Mouse (Mus musculus) heart, embryonic 13.5 days (tissue): Measurements from ENCODE around the gene Rhox1. TPM values are rescaled to one million over a fixed set of nuclear protein-coding genes. Genes with fewer than 3 reads are reported as not detected.

Experiments used
- ATAC-seq: fragments of 200-750 bp; cut with Nextera tagmentation; 2 replicates; pipeline ENCODE4 v1.8.0; 2017; ENCODE audit warnings: moderate TSS enrichment; ENCODE audit not compliant: insufficient number of reproducible peaks, low FRiP score, low TSS enrichment; ENCODE audit errors: extremely low read depth
- H3K27ac ChIP-seq: fragments of 300-500 bp; sonication (generic); replicated peaks from 2 replicates; pipeline ENCODE4 v1.5.1; 2015; ENCODE audit warnings: moderate library complexity, mild to moderate bottlenecking, inconsistent platforms
- H3K27me3 ChIP-seq: fragments of 300-500 bp; sonication (generic); replicated peaks from 2 replicates; pipeline ENCODE4 v1.6.1; 2015; ENCODE audit warnings: mild to moderate bottlenecking, inconsistent platforms
- H3K36me3 ChIP-seq: fragments of 300-500 bp; sonication (generic); 2 replicates; pipeline ENCODE4 v1.6.1; 2015; ENCODE audit warnings: mild to moderate bottlenecking, inconsistent platforms
- H3K4me1 ChIP-seq: fragments of 300-500 bp; sonication (generic); 2 replicates; pipeline ENCODE4 v1.6.1; 2015; ENCODE audit warnings: inconsistent platforms
- H3K4me2 ChIP-seq: fragments of 300-500 bp; sonication (generic); 2 replicates; pipeline ENCODE4 v1.6.1; 2015; ENCODE audit warnings: inconsistent platforms, mild to moderate bottlenecking, moderate library complexity
- H3K4me3 ChIP-seq: fragments of 300-500 bp; sonication (generic); 2 replicates; pipeline ENCODE4 v1.5.1; 2015; ENCODE audit warnings: moderate library complexity, mild to moderate bottlenecking, inconsistent platforms
- H3K9ac ChIP-seq: fragments of 300-500 bp; sonication (generic); 2 replicates; pipeline ENCODE4 v1.6.1; 2015; ENCODE audit warnings: inconsistent platforms, mild to moderate bottlenecking, moderate library complexity
- H3K9me3 ChIP-seq: fragments of 300-500 bp; sonication (generic); 2 replicates; pipeline ENCODE4 v1.6.1; 2016; ENCODE audit warnings: inconsistent platforms
- WGBS: fragments of 180-500 bp; shearing (Covaris S2); methylation state at CpG from one replicate; pipeline ENCODE4 v1.1.7; 2015; ENCODE audit warnings: mixed read lengths; 5-methylcytosine and 5-hydroxymethylcytosine counted together
- polyA plus RNA-seq: library from polyadenylated mRNA; unstranded; fragments of >200 nt; fragmentation: Nextera tagmentation; extraction: Ambion mirVana; gene quantifications from 2 replicates; pipeline ENCODE4 v1.2.1, GENCODE M21; 2015

The Rhox1 gene
- polyA plus RNA-seq, 1 experiment from 2014 or later = not detected

DNA sequence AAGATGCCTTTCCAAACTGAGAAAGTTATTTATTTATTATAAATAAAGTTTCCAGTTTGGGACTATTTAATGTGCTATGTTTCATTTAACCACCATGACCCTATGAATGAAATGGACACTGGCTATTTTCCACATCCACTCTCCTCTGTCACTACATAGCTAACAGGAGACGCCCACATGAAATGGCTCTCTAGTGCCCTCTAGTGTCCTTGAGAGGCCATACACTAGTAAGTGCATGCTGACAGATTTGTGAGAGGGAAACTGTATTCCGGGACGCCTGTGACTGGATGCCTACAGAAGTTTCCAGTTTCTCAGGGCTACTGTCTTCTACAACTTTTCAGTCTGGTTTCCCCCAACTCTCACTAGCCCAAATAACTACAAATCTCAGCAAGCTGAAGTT is 55.0 kb downstream of the Rhox1 start:
- Histone ChIP-seq H3K4me2 (no peak overlapping the region), H3K9me3 (no peaks in the 10 kb centered on the region), H3K4me1 (no peaks in the 10 kb centered on the region), H3K9ac (no peak overlapping the region), H3K27ac (no peak overlapping the region), H3K4me3 (no peak overlapping the region), H3K27me3 (peaks cover 4% of the 10 kb centered on the region; the same call in 1 of the 2 replicates), H3K36me3 (no peaks in the 10 kb centered on the region)
- no peak for ATAC-seq
- 22% methylated on average over 3 of the region's 3 CpGs for WGBS

Other genes with a start within 250 kb of the Rhox1 start
- gene Sept6, start 230.5 kb downstream of the Rhox1 start, polyA plus RNA-seq = 50.9 and 55.0 TPM in 2 replicates
- 0.33 and 0.41 TPM in 2 replicates for gene Sowahd, start 173.4 kb downstream of the Rhox1 start, polyA plus RNA-seq
- gene Rpl39, start 136.9 kb downstream of the Rhox1 start, polyA plus RNA-seq = 377 and 401 TPM in 2 replicates
- 13.6 and 14.1 TPM in 2 replicates for gene Upf3b, start 111.9 kb downstream of the Rhox1 start, polyA plus RNA-seq
- gene Nkap, start 95.5 kb downstream of the Rhox1 start, polyA plus RNA-seq = 10.1 and 11.2 TPM in 2 replicates
- not detected in 2 replicates for gene Akap14, start 53.4 kb downstream of the Rhox1 start, polyA plus RNA-seq
- gene Ndufa1, start 31.1 kb downstream of the Rhox1 start, polyA plus RNA-seq = 659 and 790 TPM in 2 replicates
- gene Rnf113a1, start 31.0 kb downstream of the Rhox1 start, polyA plus RNA-seq = 7.0 and 8.0 TPM in 2 replicates
- not detected in 2 replicates for gene Gm9, start 11.2 kb downstream of the Rhox1 start, polyA plus RNA-seq
- not detected in 2 replicates for gene Rhox2a, start 22.7 kb upstream of the Rhox1 start, polyA plus RNA-seq
- not detected in 2 replicates for gene Rhox3a, start 27.7 kb upstream of the Rhox1 start, polyA plus RNA-seq
- gene Rhox4a, start 43.1 kb upstream of the Rhox1 start, polyA plus RNA-seq = not detected in 2 replicates
- gene Rhox3a2, start 157.8 kb upstream of the Rhox1 start, polyA plus RNA-seq = not detected in 2 replicates
- gene Rhox4a2, start 168.6 kb upstream of the Rhox1 start, polyA plus RNA-seq = 0.17 TPM in 1 of 2 replicates, not detected in the other
- gene Rhox2b, start 189.8 kb upstream of the Rhox1 start, polyA plus RNA-seq = not detected in 2 replicates
- gene Rhox4b, start 210.2 kb upstream of the Rhox1 start, polyA plus RNA-seq = not detected in 2 replicates
- not detected in 2 replicates for gene Rhox2c, start 231.4 kb upstream of the Rhox1 start, polyA plus RNA-seq
- not detected in 2 replicates for gene Rhox3c, start 236.3 kb upstream of the Rhox1 start, polyA plus RNA-seq